ENCODE assay signal across 16 mouse cellular contexts in the genomic region with DNA sequence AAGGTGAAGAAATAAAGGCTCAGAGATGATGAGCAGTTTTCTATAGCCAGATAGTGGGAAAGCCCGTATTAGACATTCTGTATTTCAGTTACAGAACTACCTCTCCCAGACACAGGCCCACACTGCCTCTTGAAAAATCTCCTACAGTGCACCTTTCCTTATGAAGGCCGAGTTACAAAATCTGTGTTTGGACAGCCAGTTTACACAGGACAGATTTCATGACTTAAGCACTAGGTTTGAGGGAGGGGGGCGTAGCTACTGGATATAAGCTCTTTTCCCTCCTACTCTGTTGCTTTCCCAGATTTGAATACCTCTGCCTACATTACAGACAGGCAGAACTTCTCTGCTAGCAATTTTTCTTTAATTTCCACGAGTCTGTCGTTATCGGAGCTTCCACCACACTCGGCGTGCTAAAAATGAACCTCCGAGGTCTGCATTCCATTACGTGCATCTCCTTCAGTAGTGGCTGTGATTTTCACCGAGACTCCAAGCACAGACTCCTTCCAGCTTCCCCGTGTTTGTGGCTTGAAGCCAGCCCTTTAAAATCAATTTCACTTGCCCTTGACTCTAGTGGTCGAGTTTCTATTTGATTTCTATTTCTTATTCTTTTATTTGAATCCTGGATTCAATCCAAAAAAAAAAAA.
DNase-seq lines count a peak whose midpoint lies in the region; ATAC-seq and TF ChIP-seq lines count a peak whose summit lies in the region.
"Had no signal": no experiment of that assay in that cellular context is flagged by ENCODE, and none has a peak within 500 bp of the region (broad histone marks: within the 10 kb centered on the region; RNA-seq: fewer than 3 reads in every experiment).

No protein-coding gene starts in this region.

- no peaks in the 10 kb centered on the region for H3K4me1 ChIP-seq in heart, postnatal 0 days (ENCODE audit: control insufficient read depth, insufficient read depth)
- H3K4me1 ChIP-seq in heart, embryonic 11.5 days (ENCODE audit: control insufficient read depth, insufficient read depth, low read length), result no peaks in the 10 kb centered on the region
- H3K4me1 ChIP-seq: forebrain, embryonic 12.5 days; hindbrain, embryonic 12.5 days; limb, embryonic 12.5 days had no signal

- 0 out of 2 replicates have a peak overlapping the region, but pooled peaks have one; percentile 7 for H3K4me3 ChIP-seq in heart, postnatal 0 days (ENCODE audit: low read depth, low read length)
- no peak overlapping the region for H3K4me3 ChIP-seq in heart, embryonic 11.5 days (ENCODE audit: low read depth, low read length)
- H3K4me3 ChIP-seq: forebrain, embryonic 12.5 days; hindbrain, embryonic 12.5 days; limb, embryonic 12.5 days had no signal

- no peaks in the 10 kb centered on the region for H3K9me3 ChIP-seq in heart, postnatal 0 days (replicated peaks; ENCODE audit: control insufficient read depth, low read length)
- no peaks in the 10 kb centered on the region for H3K9me3 ChIP-seq in heart, embryonic 11.5 days (replicated peaks; ENCODE audit: control insufficient read depth, low read length)
- H3K9me3 ChIP-seq: forebrain, embryonic 12.5 days; hindbrain, embryonic 12.5 days; limb, embryonic 12.5 days had no signal

- no peak for TF ChIP-seq CTCF in heart, postnatal 0 days (IDR thresholded peaks at IDR 0.05; ENCODE audit: low read depth)

- H3K36me3 ChIP-seq in heart, postnatal 0 days (replicated peaks; ENCODE audit: control insufficient read depth, insufficient read depth, low read length), result no peaks in the 10 kb centered on the region
- H3K36me3 ChIP-seq in heart, embryonic 11.5 days (ENCODE audit: control insufficient read depth, insufficient read depth, low read length), result no peaks in the 10 kb centered on the region
- H3K36me3 ChIP-seq: forebrain, embryonic 12.5 days; hindbrain, embryonic 12.5 days; limb, embryonic 12.5 days had no signal

- 44% methylated on average over 13 of the region's 13 CpGs for WGBS in heart, postnatal 0 days
- WGBS in heart, embryonic 11.5 days (ENCODE audit: insufficient replicate concordance), result 66% methylated on average over 13 of the region's 13 CpGs

- no peaks in the 10 kb centered on the region for H3K27me3 ChIP-seq in heart, postnatal 0 days (ENCODE audit: control insufficient read depth, insufficient read depth, low read length)
- H3K27me3 ChIP-seq in heart, embryonic 11.5 days (ENCODE audit: control insufficient read depth, insufficient read depth, low read length), result no peaks in the 10 kb centered on the region
- H3K27me3 ChIP-seq: forebrain, embryonic 12.5 days; hindbrain, embryonic 12.5 days; limb, embryonic 12.5 days had no signal

- no peak overlapping the region for H3K27ac ChIP-seq in heart, postnatal 0 days (ENCODE audit: low read depth)
- H3K27ac ChIP-seq in heart, embryonic 11.5 days (ENCODE audit: low read depth, low read length), result no peak overlapping the region
- H3K27ac ChIP-seq: forebrain, embryonic 12.5 days; hindbrain, embryonic 12.5 days; limb, embryonic 12.5 days; macrophage had no signal

- no peak for DNase-seq in heart, postnatal 0 days (ENCODE audit: low spot score)
- peak; percentile 29 to 34 for DNase-seq in right cerebral cortex, adult 2 months (ENCODE audit: low spot score in 2 of 2)
- no peak for DNase-seq in right cerebral cortex, postnatal 14 days
- peak; percentile 2 for DNase-seq in lung, postnatal 10 days
- peak; percentile 43 for DNase-seq in telencephalon, adult 2 months (ENCODE audit: low read depth, low spot score)
- DNase-seq in gastrocnemius, adult 18-20 months (ENCODE audit: low spot score), result no peak
- no peak for DNase-seq in natural killer cell, adult 2 months (ENCODE audit: low spot score in 2 of 2)
- DNase-seq: cerebellum, adult 2 months; gastrocnemius, postnatal 25 days; kidney, adult 8-10 months; thymus, adult 2 months had no signal

- peak overlapping the region; percentile 45; the same call in 1 of the 2 replicates for H3K4me2 ChIP-seq in heart, postnatal 0 days (ENCODE audit: low read depth, low read length)
- H3K4me2 ChIP-seq in heart, embryonic 11.5 days, result no peak overlapping the region
- H3K4me2 ChIP-seq: forebrain, embryonic 12.5 days; hindbrain, embryonic 12.5 days; limb, embryonic 12.5 days had no signal

- TF ChIP-seq EP300 in heart, postnatal 0 days (IDR thresholded peaks at IDR 0.05; ENCODE audit: low read depth), result no peak

- H3K9ac ChIP-seq in heart, postnatal 0 days (replicated peaks; ENCODE audit: low read depth, low read length), result no peak overlapping the region
- H3K9ac ChIP-seq in heart, embryonic 11.5 days (ENCODE audit: low read depth, low read length), result no peak overlapping the region
- H3K9ac ChIP-seq: forebrain, embryonic 12.5 days; hindbrain, embryonic 12.5 days; limb, embryonic 12.5 days had no signal

- ATAC-seq in heart, postnatal 0 days (ENCODE audit: insufficient read depth, low read depth), result no peak
- ATAC-seq in heart, embryonic 11.5 days (replicated peaks; ENCODE audit: insufficient number of reproducible peaks, low FRiP score, low TSS enrichment), result no peak

Comparison
In these comparisons a context has a peak if more than half of its experiments do, and no peak if none do; other contexts are left out.
1. DNase-seq: peak in right cerebral cortex, adult 2 months (2 of 2), lung, postnatal 10 days (single experiment) and telencephalon, adult 2 months (single experiment); none in heart, postnatal 0 days (single experiment), right cerebral cortex, postnatal 14 days (single experiment), gastrocnemius, adult 18-20 months (single experiment) and natural killer cell, adult 2 months (0 of 2).